Mouse (Mus musculus) embryonic facial prominence, embryonic 12.5 days (tissue): Measurements from ENCODE around the gene Eya2. TPM values are rescaled to one million over a fixed set of nuclear protein-coding genes. Genes with fewer than 3 reads are reported as not detected.
"Not testable (repeated sequence)": the region's sequence is repeated elsewhere in the genome, so short reads cannot be mapped to it uniquely, and the experiment has no call there.

Experiments
- ATAC-seq: fragments of 200-750 bp; cut with Nextera tagmentation; 2 replicates; pipeline ENCODE4 v1.8.0; 2017; ENCODE audit not compliant: insufficient number of reproducible peaks, insufficient read depth, low FRiP score, low TSS enrichment
- H3K27ac ChIP-seq: fragments of 300-500 bp; sonication (generic); 2 replicates; pipeline ENCODE4 v1.5.1; 2016; ENCODE audit warnings: mild to moderate bottlenecking
- H3K27me3 ChIP-seq: fragments of 300-500 bp; sonication (generic); 2 replicates; pipeline ENCODE4 v1.6.1; 2016; ENCODE audit warnings: mild to moderate bottlenecking, moderate library complexity
- H3K36me3 ChIP-seq: fragments of 300-500 bp; sonication (generic); 2 replicates; pipeline ENCODE4 v1.6.1; 2016; ENCODE audit warnings: mild to moderate bottlenecking
- H3K4me1 ChIP-seq: fragments of 300-500 bp; sonication (generic); 2 replicates; pipeline ENCODE4 v1.6.1; 2016
- H3K4me2 ChIP-seq: fragments of 300-500 bp; sonication (generic); replicated peaks from 2 replicates; pipeline ENCODE4 v1.6.1; 2016; ENCODE audit warnings: mild to moderate bottlenecking, moderate library complexity
- H3K4me3 ChIP-seq: fragments of 300-500 bp; sonication (generic); 2 replicates; pipeline ENCODE4 v1.5.1; 2016; ENCODE audit warnings: mild to moderate bottlenecking
- H3K9ac ChIP-seq: fragments of 300-500 bp; sonication (generic); 2 replicates; pipeline ENCODE4 v1.6.1; 2016; ENCODE audit warnings: mild to moderate bottlenecking, moderate library complexity
- H3K9me3 ChIP-seq: fragments of 300-500 bp; sonication (generic); 2 replicates; pipeline ENCODE4 v1.6.1; 2016; ENCODE audit warnings: mild to moderate bottlenecking, moderate library complexity
- WGBS: fragments of 180-500 bp; shearing (Covaris S2); methylation state at CpG from one replicate; pipeline ENCODE4 v1.1.7; 2016; 5-methylcytosine and 5-hydroxymethylcytosine counted together
- polyA plus RNA-seq: library from polyadenylated mRNA; unstranded; fragments of >200 nt; fragmentation: Nextera tagmentation; extraction: Ambion mirVana; gene quantifications from 2 replicates; pipeline ENCODE4 v1.2.1, GENCODE M21; 2016

Eya2 gene
- polyA plus RNA-seq, 1 experiment from 2014 or later = 22.5 TPM

DNA sequence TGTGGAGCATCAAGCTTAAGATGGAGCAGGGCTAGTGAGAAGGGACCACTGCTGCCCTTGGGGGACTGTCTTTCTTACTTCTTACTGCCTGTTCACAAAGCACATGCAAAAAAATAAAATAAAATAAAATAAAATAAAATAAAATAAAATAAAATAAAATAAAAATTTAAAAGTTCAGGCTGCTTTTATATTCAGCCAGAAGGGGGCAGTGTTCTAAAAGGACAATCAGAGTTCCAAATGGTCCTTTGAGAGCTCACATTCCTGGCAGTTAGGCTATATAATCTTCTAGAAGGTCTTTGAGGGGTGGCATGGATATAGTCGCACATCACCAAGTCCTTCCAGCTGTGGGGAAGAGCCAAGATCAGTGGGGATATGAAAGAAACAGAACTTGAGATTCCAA is 191.6 kb downstream of the Eya2 start:
- Histone ChIP-seq H3K9me3 (no peaks in the 10 kb centered on the region), H3K4me2 (no peak overlapping the region), H3K4me1 (no peaks in the 10 kb centered on the region; the same call in 1 of the 2 replicates), H3K9ac (no peak overlapping the region), H3K4me3 (no peak overlapping the region), H3K27me3 (no peaks in the 10 kb centered on the region), H3K36me3 (peaks cover 88% of the 10 kb centered on the region), H3K27ac (no peak overlapping the region)
- 69% methylated on average over 1 of the region's 1 CpGs for WGBS
- no peak for ATAC-seq

DNA sequence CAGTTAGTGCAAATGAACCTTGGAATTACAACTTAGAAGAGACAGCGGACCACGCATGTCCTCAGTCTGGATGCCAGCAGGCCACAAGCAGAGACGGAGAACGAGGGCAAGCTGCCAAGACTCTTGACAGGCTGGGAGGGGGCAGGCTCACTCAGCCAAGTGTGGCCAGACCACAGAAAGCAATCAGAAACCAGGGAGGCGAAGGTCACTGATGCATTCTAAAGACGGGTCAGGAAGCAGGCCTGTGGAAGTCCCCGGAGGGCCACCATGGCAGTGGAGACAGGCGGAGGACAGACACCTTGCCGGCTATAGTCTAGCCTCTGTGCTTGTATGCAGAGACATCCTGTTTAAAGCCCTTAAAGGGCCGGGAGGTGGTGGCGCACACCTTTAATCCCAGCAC is 193.2 kb downstream of the Eya2 start:
- H3K4me2 ChIP-seq = no peak overlapping the region
- H3K36me3 ChIP-seq = peaks cover 91% of the 10 kb centered on the region
- ATAC-seq = no peak
- no peak overlapping the region for H3K27ac ChIP-seq
- 73% methylated on average over 11 of the region's 11 CpGs for WGBS
- no peaks in the 10 kb centered on the region for H3K9me3 ChIP-seq
- H3K4me3 ChIP-seq = no peak overlapping the region
- no peaks in the 10 kb centered on the region for H3K27me3 ChIP-seq
- no peaks in the 10 kb centered on the region for H3K4me1 ChIP-seq
- no peak overlapping the region for H3K9ac ChIP-seq

DNA sequence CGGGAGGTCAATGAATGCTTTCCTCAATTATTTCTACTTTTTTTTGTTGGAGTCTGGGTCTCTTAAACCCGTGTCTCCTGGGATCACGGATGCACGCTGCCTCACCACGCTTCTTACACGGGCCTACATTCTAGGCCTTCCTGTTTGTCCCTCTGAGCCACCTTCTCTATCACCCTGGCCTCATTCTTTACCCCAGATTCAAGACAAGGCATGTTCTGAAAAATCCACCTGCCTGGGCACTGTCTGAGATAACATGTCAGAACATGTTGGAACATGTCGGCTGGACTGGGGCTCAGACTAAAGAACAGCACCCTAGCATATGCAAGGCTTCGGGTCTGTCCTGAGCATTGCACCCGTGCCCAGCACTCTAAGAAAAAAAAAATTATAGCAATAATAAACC is 194.0 kb downstream of the Eya2 start:
- H3K36me3 ChIP-seq = peaks cover 95% of the 10 kb centered on the region
- no peaks in the 10 kb centered on the region for H3K9me3 ChIP-seq
- no peak overlapping the region for H3K4me2 ChIP-seq
- H3K4me1 ChIP-seq = no peaks in the 10 kb centered on the region
- H3K27me3 ChIP-seq = no peaks in the 10 kb centered on the region
- ATAC-seq = no peak
- no peak overlapping the region for H3K27ac ChIP-seq
- WGBS = 89% methylated on average over 9 of the region's 9 CpGs
- H3K9ac ChIP-seq = no peak overlapping the region
- H3K4me3 ChIP-seq = no peak overlapping the region

DNA sequence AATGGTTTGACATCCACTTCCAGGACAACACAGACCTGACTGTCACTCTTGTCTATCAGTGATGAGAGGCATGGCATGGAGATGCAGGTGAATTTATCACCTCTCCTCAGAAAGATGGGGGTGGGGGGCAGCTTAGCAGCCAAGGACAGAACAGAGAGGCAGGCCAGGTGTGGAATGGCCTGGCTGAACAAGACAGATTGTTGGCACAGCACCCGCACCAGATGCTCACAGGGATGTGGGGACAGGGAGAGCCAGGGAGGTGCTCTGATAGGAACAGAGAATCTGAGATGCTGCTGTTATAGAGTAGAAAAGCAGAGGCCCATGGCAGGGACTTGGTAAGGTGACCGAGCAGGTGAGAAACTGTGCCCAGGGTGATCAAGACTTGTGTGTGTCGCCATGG is 194.8 kb downstream of the Eya2 start:
- WGBS = 91% methylated on average over 3 of the region's 3 CpGs
- Histone ChIP-seq H3K9ac (no peak overlapping the region), H3K4me2 (no peak overlapping the region), H3K4me3 (no peak overlapping the region), H3K27me3 (no peaks in the 10 kb centered on the region), H3K4me1 (no peaks in the 10 kb centered on the region), H3K36me3 (peaks cover 96% of the 10 kb centered on the region), H3K9me3 (no peaks in the 10 kb centered on the region), H3K27ac (no peak overlapping the region)
- no peak for ATAC-seq

DNA sequence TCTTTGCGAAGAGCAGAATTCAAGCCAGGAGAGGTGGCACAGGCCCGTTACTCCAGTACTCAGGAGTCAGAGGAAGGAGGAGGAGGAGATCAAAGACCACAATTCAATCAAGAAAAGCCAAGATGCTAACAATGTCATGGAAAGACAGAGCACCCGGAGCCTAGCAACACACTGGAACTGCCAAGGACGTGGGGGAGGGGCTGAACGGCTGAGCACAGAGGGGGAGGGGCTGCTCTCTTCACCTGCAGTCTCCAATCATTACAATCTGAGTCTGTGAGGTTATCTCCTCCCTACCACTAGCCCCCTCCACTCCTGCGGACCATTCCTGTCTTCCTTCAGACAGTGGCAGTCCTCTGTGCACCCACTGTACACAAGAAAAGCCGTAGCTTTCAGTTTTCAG is 196.2 kb downstream of the Eya2 start:
- Histone ChIP-seq H3K9ac (no peak overlapping the region), H3K27me3 (no peaks in the 10 kb centered on the region), H3K4me1 (no peaks in the 10 kb centered on the region), H3K4me3 (no peak overlapping the region), H3K27ac (no peak overlapping the region), H3K4me2 (no peak overlapping the region), H3K9me3 (no peaks in the 10 kb centered on the region), H3K36me3 (peaks cover 89% of the 10 kb centered on the region)
- no peak for ATAC-seq
- WGBS = 76% methylated on average over 7 of the region's 7 CpGs

DNA sequence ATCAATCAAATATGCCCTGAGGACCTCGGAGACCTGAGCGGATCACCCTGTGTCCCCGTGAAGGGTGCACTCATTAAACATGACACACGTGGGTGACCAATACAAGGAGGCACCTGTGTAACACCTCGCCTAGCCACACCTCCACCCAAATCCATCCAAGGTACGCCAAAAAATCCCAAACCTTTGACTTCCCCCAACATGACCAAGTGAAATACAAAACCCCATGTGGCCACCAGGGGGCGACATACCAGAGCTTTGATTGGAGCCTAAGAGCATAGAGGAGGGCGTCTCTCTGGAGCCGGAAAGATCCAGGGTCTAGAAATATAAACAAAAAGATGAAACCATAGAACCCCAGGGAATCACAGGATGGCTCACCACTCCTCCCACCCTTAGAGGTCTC is 196.8 kb downstream of the Eya2 start:
- WGBS = 66% methylated on average over 9 of the region's 9 CpGs
- H3K27ac ChIP-seq = no peak overlapping the region
- no peak for ATAC-seq
- no peaks in the 10 kb centered on the region for H3K4me1 ChIP-seq
- H3K27me3 ChIP-seq = no peaks in the 10 kb centered on the region
- no peak overlapping the region for H3K4me3 ChIP-seq
- H3K36me3 ChIP-seq = peaks cover 91% of the 10 kb centered on the region
- H3K4me2 ChIP-seq = no peak overlapping the region
- no peak overlapping the region for H3K9ac ChIP-seq
- no peaks in the 10 kb centered on the region for H3K9me3 ChIP-seq

DNA sequence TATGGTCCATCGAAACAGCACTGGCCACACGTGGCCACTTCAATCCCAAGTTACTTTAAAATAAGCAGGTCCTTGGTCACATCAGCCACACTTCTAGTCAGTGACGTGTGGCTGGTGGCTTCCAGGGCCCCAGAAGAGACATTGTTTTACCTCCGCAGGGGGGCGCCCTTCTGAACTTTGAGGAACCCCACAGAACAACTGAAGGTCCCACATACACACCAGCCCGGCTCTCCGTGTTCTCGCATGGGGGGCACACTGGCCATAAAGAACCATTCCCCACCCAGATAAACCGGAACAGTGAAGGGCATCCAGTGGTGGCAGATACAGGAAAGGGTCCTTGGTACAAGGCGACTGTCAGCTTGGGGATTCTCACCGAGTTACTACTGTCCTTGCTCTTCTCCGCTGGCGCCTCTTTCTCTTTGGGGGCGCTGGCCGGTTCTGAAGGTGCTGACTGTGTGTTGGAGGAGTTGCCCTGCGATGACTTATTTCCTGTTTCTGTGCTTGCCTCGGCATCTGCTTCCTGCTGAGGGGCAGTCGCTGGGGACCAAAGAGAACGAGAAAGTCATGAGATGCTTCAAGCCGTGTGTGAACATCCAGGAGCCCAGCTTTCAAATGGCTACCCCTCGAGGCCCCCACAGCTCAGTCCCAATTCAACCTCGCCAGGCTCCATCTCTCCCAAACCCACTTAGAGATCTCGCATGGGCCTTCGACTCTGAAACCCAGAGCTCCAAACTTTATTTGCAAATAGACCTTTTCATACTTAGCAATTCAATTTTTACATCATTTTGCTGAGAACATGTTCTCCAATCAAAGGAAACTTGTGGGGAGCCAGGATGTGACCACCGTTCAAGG is 197.8 kb downstream of the Eya2 start:
- Histone ChIP-seq H3K4me3 (no peak overlapping the region), H3K4me1 (no peaks in the 10 kb centered on the region), H3K9ac (no peak overlapping the region), H3K9me3 (no peaks in the 10 kb centered on the region), H3K27me3 (no peaks in the 10 kb centered on the region), H3K4me2 (no peak overlapping the region), H3K36me3 (peaks cover 90% of the 10 kb centered on the region), H3K27ac (no peak overlapping the region)
- no peak for ATAC-seq
- WGBS = 89% methylated on average over 25 of the region's 25 CpGs

DNA sequence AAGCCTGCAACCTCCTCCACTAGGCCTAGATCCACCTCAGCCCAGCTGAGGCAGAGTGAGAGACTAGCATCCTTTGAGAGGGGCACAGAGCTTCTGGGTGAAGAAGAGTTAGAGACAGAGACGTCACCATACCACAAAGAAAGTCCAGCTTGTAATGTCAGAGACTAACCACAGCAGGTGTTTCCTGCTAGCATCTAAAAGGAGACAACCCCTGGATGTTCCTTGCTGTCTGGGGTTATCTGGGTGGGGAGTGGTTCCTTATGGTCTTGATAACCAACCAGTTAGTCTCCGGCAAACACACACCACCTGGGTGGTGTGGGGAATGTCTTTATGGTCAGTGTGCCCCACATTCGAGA is 198.4 kb downstream of the Eya2 start:
- Histone ChIP-seq H3K4me2 (no peak overlapping the region), H3K27ac (no peak overlapping the region), H3K27me3 (no peaks in the 10 kb centered on the region), H3K9me3 (no peaks in the 10 kb centered on the region), H3K4me3 (no peak overlapping the region), H3K9ac (no peak overlapping the region), H3K36me3 (peaks cover 88% of the 10 kb centered on the region), H3K4me1 (no peaks in the 10 kb centered on the region)
- ATAC-seq = no peak
- WGBS = 83% methylated on average over 3 of the region's 3 CpGs

DNA sequence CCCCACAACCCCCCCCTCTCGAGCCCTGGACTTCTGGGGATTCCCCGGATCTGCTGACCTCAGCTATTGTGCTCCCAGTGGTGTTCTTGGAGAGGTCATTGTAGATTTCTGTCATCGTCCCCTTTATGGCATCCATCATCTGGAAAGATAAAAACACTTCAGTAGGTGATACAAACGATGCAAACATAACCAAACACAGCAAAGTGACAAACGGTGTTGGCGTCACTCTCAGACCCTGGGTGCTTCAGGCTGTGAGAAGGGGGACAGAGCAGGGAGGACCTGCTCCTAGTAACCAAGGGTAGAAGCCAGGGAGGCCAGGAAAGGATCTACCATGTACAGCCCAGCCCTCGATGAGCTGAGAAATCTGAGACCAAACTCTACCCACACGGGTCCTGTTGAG is 203.0 kb downstream of the Eya2 start:
- Histone ChIP-seq H3K36me3 (peaks cover 75% of the 10 kb centered on the region), H3K4me2 (no peak overlapping the region), H3K4me1 (no peaks in the 10 kb centered on the region), H3K9me3 (no peaks in the 10 kb centered on the region), H3K27ac (no peak overlapping the region), H3K4me3 (no peak overlapping the region), H3K9ac (no peak overlapping the region), H3K27me3 (no peaks in the 10 kb centered on the region)
- 76% methylated on average over 8 of the region's 8 CpGs for WGBS
- no peak for ATAC-seq

DNA sequence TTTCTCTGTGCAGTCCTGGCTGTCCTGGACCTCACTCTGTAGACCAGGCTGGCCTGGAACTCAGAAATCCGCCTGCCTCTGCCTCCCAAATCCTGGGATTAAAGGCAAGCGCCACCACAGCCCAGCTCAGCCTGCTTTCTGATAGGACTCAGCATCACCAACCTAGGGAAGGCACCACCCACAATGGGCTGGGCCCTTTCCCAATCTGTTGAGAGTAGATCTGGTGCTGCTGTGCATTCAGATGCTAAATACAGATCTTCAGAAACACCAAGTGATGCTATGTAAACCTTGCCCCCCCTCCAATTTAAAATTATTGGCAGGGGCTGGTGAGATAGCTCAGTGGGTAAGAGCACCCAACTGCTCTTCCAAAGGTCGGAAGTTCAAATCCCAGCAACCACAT is 205.3 kb downstream of the Eya2 start:
- H3K27ac ChIP-seq, H3K9ac ChIP-seq, H3K4me3 ChIP-seq, H3K4me2 ChIP-seq, H3K9me3 ChIP-seq, ATAC-seq, H3K27me3 ChIP-seq, H3K4me1 ChIP-seq: not testable (repeated sequence)
- WGBS = 87% methylated on average over 3 of the region's 3 CpGs
- H3K36me3 ChIP-seq = peaks cover 71% of the 10 kb centered on the region

DNA sequence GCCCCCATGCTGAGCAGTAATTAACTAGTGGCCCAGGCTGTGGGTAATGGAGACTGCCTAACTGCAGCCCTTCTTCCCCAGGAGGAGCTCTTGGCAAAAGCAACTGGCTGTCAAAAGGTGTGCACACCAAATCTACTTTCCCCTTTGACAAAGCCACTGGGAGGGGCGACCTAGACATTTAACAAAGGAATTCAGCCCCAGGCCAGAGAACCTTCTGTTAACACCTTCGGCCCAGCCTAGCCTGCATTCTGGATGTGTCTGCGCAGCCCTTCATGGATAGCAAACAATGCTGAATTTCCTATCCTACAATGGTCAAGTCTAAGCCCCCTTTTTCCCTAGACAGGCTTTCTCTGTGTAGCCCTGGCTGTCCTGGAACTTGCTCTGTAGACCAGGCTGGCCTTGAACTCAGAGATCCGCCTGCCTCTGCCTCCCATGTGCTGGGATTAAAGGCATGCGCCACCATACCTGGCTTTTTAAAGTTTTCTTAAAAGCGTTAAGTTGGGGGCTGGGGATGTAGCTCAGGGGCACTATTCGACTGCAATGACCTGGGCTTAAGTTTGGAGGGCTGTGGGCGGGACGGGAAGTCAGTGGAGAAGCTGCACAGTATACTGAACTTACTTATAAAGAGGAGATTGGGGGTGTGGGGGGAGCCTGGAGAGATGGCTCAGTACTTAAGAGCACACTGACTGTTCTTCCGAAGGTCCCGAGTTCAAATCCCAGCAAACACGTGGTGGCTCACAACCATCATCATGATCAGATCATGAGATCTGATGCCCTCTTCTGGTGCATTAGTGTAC is 213.5 kb downstream of the Eya2 start:
- Histone ChIP-seq H3K4me2 (no peak overlapping the region), H3K9ac (no peak overlapping the region), H3K27ac (no peak overlapping the region), H3K27me3 (no peaks in the 10 kb centered on the region), H3K4me1 (no peaks in the 10 kb centered on the region), H3K9me3 (no peaks in the 10 kb centered on the region), H3K36me3 (peaks cover 87% of the 10 kb centered on the region), H3K4me3 (no peak overlapping the region)
- no peak for ATAC-seq
- WGBS = 94% methylated on average over 12 of the region's 12 CpGs

DNA sequence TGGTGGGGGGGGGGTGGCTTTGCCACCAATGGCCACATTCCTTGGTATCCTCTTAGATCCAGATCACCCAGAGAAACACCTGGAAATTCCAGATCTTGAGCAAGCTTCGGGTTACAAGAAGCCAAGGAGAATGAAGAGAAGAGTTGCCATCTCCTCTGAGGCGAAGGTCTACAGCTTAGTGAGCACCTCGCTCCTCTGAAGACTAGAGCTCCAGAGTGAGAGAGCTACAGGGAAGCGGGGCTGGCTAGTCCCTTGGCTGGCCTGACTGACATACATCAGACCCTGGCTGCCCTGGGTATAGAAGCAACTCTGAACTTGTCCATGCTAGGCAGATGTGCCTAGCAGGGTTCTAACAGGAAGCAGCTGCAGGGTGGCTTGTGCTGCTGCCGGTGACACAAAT is 214.3 kb downstream of the Eya2 start:
- Histone ChIP-seq H3K4me2 (no peak overlapping the region), H3K9ac (no peak overlapping the region), H3K4me3 (no peak overlapping the region), H3K27me3 (no peaks in the 10 kb centered on the region), H3K36me3 (peaks cover 92% of the 10 kb centered on the region), H3K9me3 (no peaks in the 10 kb centered on the region), H3K4me1 (no peaks in the 10 kb centered on the region), H3K27ac (no peak overlapping the region)
- no peak for ATAC-seq
- WGBS = 91% methylated on average over 5 of the region's 5 CpGs
